Comparison of ENCODE assay signal across 29 mouse cellular contexts in the genomic region with DNA sequence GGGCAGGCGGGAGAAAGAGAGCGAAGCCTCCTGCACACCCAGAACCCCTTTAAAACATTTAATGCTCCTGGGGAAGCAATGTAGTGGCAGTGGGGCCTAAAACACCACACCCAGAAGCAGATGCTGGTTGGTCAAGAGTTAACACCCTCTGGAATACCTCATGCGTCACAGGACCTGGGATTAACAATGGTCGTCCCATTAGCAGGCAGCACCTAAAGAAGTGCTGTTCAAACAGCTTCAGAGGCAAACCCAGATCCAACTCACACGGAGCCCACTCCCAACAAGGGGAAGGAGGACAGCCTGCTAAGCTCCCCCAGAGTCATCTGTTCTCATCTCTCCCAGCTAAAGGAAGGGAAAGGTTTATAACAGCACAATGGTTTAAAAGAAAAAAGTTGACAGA. TPM values are rescaled to one million over a fixed set of nuclear protein-coding genes. Genes with fewer than 3 reads are reported as not detected.
"Had no signal": no experiment of that assay in that cellular context is flagged by ENCODE, and none has a peak within 500 bp of the region (broad histone marks: within the 10 kb centered on the region; RNA-seq: fewer than 3 reads in every experiment).

No protein-coding gene starts in this region.

- H3K4me2 ChIP-seq: heart, embryonic 11.5 days; heart, embryonic 13.5 days; heart, embryonic 15.5 days; hindbrain, embryonic 13.5 days; hindbrain, embryonic 15.5 days; intestine, embryonic 15.5 days; kidney, embryonic 15.5 days; limb, embryonic 13.5 days; limb, embryonic 15.5 days; liver, embryonic 12.5 days had no signal

- ATAC-seq: inflammation-experienced regulatory T-cells, adult 6 months; intestine, embryonic 15.5 days; intestine, postnatal 0 days; liver, embryonic 12.5 days had no signal

- H3K9ac ChIP-seq: heart, embryonic 13.5 days; heart, embryonic 15.5 days; hindbrain, embryonic 13.5 days; hindbrain, embryonic 15.5 days; intestine, embryonic 15.5 days; kidney, embryonic 15.5 days; limb, embryonic 13.5 days; limb, embryonic 15.5 days; liver, embryonic 12.5 days; liver, embryonic 14.5 days had no signal

- H3K27ac ChIP-seq: gastrocnemius, adult 2 months; heart, embryonic 13.5 days; heart, embryonic 15.5 days; hindbrain, embryonic 13.5 days; hindbrain, embryonic 15.5 days; intestine, embryonic 15.5 days; kidney, embryonic 15.5 days; layer of hippocampus, adult 2 months; left cerebral cortex, adult 2 months; limb, embryonic 13.5 days; limb, embryonic 15.5 days; liver, embryonic 12.5 days; liver, embryonic 14.5 days had no signal

- H3K9me3 ChIP-seq: heart, embryonic 13.5 days; heart, embryonic 15.5 days; hindbrain, embryonic 13.5 days; hindbrain, embryonic 15.5 days; intestine, embryonic 15.5 days; kidney, embryonic 15.5 days; limb, embryonic 13.5 days; limb, embryonic 15.5 days; liver, embryonic 12.5 days had no signal

- H3K27me3 ChIP-seq: hindbrain, embryonic 15.5 days; intestine, embryonic 15.5 days; kidney, embryonic 15.5 days; liver, embryonic 12.5 days had no signal

- H3K4me3 ChIP-seq: gastrocnemius, adult 2 months; heart, embryonic 13.5 days; heart, embryonic 15.5 days; hindbrain, embryonic 13.5 days; hindbrain, embryonic 15.5 days; intestine, embryonic 15.5 days; kidney, embryonic 15.5 days; layer of hippocampus, adult 2 months; left cerebral cortex, adult 2 months; limb, embryonic 13.5 days; limb, embryonic 15.5 days; liver, embryonic 12.5 days had no signal

- H3K36me3 ChIP-seq: heart, embryonic 13.5 days; heart, embryonic 15.5 days; hindbrain, embryonic 13.5 days; hindbrain, embryonic 15.5 days; intestine, embryonic 15.5 days; kidney, embryonic 15.5 days; limb, embryonic 13.5 days; limb, embryonic 15.5 days; liver, embryonic 12.5 days had no signal

- H3K4me1 ChIP-seq: intestine, embryonic 15.5 days; liver, embryonic 12.5 days had no signal

- DNase-seq: gastrocnemius, adult 2 months; gastrocnemius, postnatal 10 days; gastrocnemius, postnatal 25 days; heart, postnatal 14 days; heart, postnatal 36 days; kidney, adult 18-20 months; kidney, adult 8-10 months; kidney, postnatal 10 days; kidney, postnatal 25 days; kidney, postnatal 4 days; left cerebral cortex, postnatal 4 days had no signal

RNA-seq across cellular contexts. Expression of gene Fsip1, which starts 48.1 kb away (rescaled TPM):
- total RNA-seq: gastrocnemius, adult 2 months; gastrocnemius, postnatal 10 days; gastrocnemius, postnatal 25 days; gastrocnemius, postnatal 4 days; granulocyte monocyte progenitor cell, adult 5-6 weeks; heart, adult 8-10 months; heart, postnatal 36 days had no signal
- polyA plus RNA-seq: heart, embryonic 13.5 days; inflammation-experienced regulatory T-cells, adult 6 months had no signal
